Mouse (Mus musculus): Measurements from ENCODE around the gene Gipc1.

DNA sequence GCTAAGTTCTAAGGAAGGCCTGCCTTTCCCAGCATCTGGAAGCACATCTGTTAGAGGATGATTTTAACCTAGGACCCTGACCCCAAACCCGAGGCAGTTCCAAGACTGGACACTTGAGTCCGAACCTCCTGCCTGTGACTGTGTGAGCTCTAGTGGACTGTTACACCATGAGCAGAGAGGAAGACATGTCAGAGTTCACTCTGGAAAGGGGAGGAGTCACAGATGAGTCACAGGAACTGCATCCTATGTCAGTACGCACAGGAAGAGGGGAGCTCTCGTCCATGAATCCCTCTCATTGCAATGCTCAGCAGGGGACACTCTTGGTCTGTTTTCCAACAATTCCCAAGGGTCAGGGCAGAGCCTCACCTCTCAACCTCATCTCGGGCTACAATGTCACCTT, 20.5 kb downstream of the Gipc1 start:
- TF ChIP-seq CTCF (IDR thresholded peaks at IDR 0.05; ENCODE audit: low read depth, low read length) (no peak), POLR2A (IDR thresholded peaks at IDR 0.05; ENCODE audit: extremely low read depth, insufficient read depth, low read length) (no peak)

Measured in liver, adult 2 months (tissue).